Mouse (Mus musculus) testis, adult 2 months (tissue): ENCODE results near the gene Rtkn. TPM values are rescaled to one million over a fixed set of nuclear protein-coding genes. Genes with fewer than 3 reads are reported as not detected.

ENCODE experiments used
- H3K27ac ChIP-seq: fragments of 200-500 bp; 2 replicates; pipeline ENCODE4 v1.5.1; 2012; ENCODE audit warnings: low read depth, low read length; ENCODE audit not compliant: control insufficient read depth, insufficient read depth
- H3K27me3 ChIP-seq: fragments of 200-500 bp; 2 replicates; pipeline ENCODE4 v1.6.1; 2012; ENCODE audit warnings: mild to moderate bottlenecking, low read length, moderate library complexity; ENCODE audit not compliant: control insufficient read depth, insufficient read depth
- H3K36me3 ChIP-seq: fragments of 200-500 bp; 2 replicates; pipeline ENCODE4 v1.6.1; 2012; ENCODE audit warnings: mild to moderate bottlenecking, low read length; ENCODE audit not compliant: control insufficient read depth, insufficient read depth
- H3K4me1 ChIP-seq: fragments of 200-500 bp; 2 replicates; pipeline ENCODE4 v1.6.1; 2012; ENCODE audit warnings: low read length; ENCODE audit not compliant: control insufficient read depth, insufficient read depth
- H3K4me3 ChIP-seq: fragments of 200-500 bp; 2 replicates; pipeline ENCODE4 v1.5.1; 2012; ENCODE audit warnings: low read depth, mild to moderate bottlenecking, low read length, moderate library complexity, mixed read lengths; ENCODE audit not compliant: control insufficient read depth
- CTCF ChIP-seq: fragments of 200-500 bp; IDR thresholded peaks from 2 replicates; pipeline ENCODE4 v1.5.1; 2012; ENCODE audit warnings: low read depth, mild to moderate bottlenecking, inconsistent platforms, low read length, moderate library complexity; ENCODE audit not compliant: control insufficient read depth, insufficient read depth, insufficient replicate concordance
- POLR2A ChIP-seq: fragments of 200-500 bp; IDR thresholded peaks from 2 replicates; pipeline ENCODE4 v1.6.1; 2012; ENCODE audit warnings: low read depth, mild to moderate bottlenecking, inconsistent platforms, low read length, moderate library complexity; ENCODE audit not compliant: control insufficient read depth
- polyA plus RNA-seq: library from polyadenylated mRNA; depleted of rRNA; stranded (reverse); fragments of >200 nt; gene quantifications from 2 replicates; pipeline ENCODE4 v1.2.3, GENCODE M21; 2012

The Rtkn gene
- polyA plus RNA-seq, 1 experiment: 13.2 TPM

DNA sequence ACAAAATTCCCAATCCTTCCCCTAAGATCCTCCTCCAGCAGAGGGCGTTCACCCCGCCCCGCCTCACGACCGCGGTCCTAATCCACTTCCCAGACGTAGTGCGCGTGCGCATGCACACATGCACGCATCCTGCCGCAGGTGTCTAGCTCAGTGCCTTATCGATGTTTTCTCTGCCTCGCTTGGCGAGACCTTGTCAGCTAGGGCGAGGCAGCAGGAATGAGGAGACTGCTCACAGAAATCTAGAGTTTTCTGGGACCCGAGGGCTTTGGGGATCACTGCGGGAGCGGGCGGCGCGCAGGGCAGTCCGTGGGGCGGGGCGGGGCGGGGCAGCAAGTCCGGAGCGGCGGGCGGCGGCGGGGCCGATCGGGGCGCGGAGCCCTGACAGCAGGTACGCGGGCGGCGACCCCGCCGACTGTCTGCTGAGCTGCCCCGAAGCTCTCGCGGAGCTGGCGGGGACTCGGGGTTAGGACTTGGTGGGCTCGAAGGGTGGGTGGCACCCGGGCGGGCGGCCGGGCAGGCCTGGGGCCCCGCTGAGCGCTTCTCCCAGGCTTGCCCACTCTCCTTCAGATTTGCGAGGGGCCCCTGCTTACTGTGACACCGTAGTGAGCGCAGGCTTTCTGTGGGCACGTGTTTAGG lies 30.5 kb downstream of the Rtkn start, which contains the start of gene Dctn1:
Gene Dctn1, plus strand, starts transcription at position 314 of the 636 bp plus-strand sequence.
- peak within 1 kb of the TSS; percentile 87 for H3K27ac ChIP-seq
- H3K36me3 ChIP-seq: no peaks in the 10 kb centered on the region; the same call in 1 of the 2 replicates
- TF ChIP-seq CTCF (peak; percentile 70; the same call in 1 of the 2 replicates), POLR2A (peak; percentile 35; the same call in 1 of the 2 replicates)
- H3K4me1 ChIP-seq: peaks cover 20% of the 10 kb centered on the region
- H3K27me3 ChIP-seq: no peaks in the 10 kb centered on the region
- H3K4me3 ChIP-seq: peak within 1 kb of the TSS; percentile 93

DNA sequence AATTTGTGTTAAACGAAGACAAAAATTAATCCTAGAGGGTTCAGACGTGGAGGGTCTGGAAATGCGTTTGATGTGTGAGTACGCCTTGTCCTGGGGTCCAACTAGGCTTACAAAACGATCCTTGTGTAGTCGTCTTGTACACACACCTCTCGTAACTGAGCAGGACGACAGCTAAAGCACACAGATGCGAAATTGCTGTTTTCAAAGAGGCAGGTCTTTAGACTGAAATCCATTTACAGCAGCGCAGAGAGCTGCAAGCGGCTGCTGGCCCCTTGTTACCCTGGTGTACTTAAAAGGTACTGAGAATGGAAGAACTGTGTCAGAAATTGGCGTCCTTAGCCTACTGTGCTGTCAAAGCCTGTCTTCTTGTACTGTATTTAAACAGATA lies 31.0 kb downstream of the Rtkn start:
- Histone ChIP-seq H3K27ac (peak overlapping the region; percentile 1), H3K27me3 (no peaks in the 10 kb centered on the region), H3K4me1 (peaks cover 18% of the 10 kb centered on the region), H3K36me3 (no peaks in the 10 kb centered on the region; the same call in 1 of the 2 replicates), H3K4me3 (peak overlapping the region; percentile 93)
- TF ChIP-seq POLR2A (no peak), CTCF (no peak)

DNA sequence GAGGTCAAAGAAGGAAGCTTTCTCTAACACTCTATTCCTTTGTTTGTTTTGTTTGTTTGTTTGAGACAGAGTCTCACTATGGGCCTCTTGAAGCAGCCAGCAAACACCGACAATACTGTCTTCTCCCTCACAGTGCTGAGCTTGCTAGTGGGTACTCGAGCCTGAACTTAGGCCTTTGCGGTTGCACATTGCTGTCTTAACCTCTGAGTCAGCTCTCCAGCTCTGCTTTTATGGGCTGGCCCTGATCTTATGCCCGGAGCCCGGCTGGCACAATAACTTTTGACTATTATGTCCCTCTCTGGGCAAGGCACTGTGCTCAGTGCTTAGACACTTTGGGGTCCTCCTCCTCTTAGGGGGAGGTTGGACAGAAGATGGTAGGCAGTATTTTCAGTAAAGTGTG lies 34.6 kb downstream of the Rtkn start:
- no peak overlapping the region for H3K4me3 ChIP-seq
- H3K27me3 ChIP-seq: no peaks in the 10 kb centered on the region
- TF ChIP-seq CTCF (no peak), POLR2A (no peak)
- no peaks in the 10 kb centered on the region for H3K36me3 ChIP-seq
- H3K4me1 ChIP-seq: peaks cover 3% of the 10 kb centered on the region
- H3K27ac ChIP-seq: no peak overlapping the region

DNA sequence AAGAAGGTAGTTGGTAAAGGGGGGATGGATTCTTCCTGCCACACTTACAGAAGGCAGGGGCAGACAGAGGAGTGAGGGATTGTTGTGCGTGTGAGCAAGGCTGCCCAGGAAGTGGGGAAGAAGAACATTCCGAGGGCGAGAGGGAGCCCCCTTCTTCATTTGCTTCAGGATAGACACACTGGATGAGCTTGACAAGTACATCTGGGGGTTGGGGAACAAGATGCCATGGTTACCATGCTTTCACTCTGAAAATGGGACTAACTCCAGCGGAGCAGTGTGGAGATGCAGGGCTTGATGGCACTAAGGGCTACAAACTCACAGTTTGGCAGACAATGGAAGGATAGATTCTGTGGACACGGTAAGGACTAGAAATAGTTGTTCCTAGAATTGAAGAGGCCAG lies 35.8 kb downstream of the Rtkn start:
- no peak overlapping the region for H3K4me3 ChIP-seq
- H3K36me3 ChIP-seq: no peaks in the 10 kb centered on the region
- no peak overlapping the region for H3K27ac ChIP-seq
- peaks cover 3% of the 10 kb centered on the region for H3K4me1 ChIP-seq
- TF ChIP-seq POLR2A: no peak
- no peak for TF ChIP-seq CTCF
- no peaks in the 10 kb centered on the region for H3K27me3 ChIP-seq

DNA sequence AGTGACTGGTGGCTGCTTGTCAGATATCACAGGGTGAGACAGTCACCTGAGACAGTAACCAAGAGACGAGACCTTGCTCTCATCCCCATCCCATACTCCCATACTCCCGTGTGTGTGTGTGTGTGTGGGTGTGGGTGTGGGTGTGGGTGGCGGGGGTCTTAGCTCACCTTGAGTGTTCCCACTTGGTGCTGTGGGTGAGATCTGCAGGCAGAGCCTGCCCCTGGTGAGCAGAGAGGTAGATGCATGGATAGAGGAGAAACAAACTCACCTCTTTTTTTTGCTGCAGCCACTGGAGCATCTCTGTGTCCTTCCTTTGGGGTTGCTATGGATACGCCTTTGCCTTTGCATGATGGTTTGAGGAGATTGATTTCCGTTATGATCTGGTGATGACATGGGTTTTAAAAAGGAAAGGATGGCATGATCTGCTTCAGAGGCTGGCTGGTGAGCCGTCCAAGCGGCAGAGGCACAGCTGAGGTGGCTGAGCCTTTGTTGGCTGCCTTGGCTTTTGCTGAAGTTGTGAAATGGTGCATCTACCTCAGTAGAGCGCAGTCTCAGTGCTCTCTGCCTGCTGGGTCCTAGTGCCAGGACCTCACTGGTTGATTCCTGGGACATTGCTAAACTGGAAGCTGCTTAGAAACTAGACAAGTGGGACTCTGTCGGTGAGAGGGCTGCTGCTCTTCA lies 37.1 kb downstream of the Rtkn start:
- no peak overlapping the region for H3K27ac ChIP-seq

DNA sequence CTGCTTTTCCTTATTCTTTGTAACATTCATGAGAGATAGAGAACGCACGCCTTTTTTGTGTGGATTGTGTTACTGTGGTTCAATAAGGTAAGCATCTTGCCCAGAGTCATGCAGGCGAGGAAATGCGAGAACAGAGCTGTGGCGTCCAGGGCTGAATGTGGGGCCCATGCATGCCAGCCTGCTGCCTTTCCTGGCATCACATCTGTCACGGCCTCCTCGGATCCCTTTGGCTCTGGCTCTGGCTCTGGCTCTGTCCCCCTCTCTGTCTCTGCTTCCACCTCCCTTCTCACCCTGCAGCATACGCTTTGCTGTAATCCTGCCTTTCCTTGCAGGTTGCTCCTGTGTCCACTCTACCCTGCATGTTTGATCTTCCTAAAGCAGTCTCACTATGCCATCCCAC lies 40.7 kb downstream of the Rtkn start:
- Histone ChIP-seq H3K36me3 (no peaks in the 10 kb centered on the region), H3K4me1 (no peaks in the 10 kb centered on the region; the same call in 1 of the 2 replicates), H3K27ac (no peak overlapping the region), H3K27me3 (no peaks in the 10 kb centered on the region), H3K4me3 (no peak overlapping the region)
- TF ChIP-seq POLR2A (no peak), CTCF (no peak)

More for the DNA sequence above, 37.1 kb downstream of the Rtkn start:
- no peaks in the 10 kb centered on the region for H3K27me3 ChIP-seq
- H3K36me3 ChIP-seq: no peaks in the 10 kb centered on the region
- H3K4me1 ChIP-seq: no peaks in the 10 kb centered on the region
- H3K4me3 ChIP-seq: no peak overlapping the region
- no peak for TF ChIP-seq POLR2A
- no peak for TF ChIP-seq CTCF

DNA sequence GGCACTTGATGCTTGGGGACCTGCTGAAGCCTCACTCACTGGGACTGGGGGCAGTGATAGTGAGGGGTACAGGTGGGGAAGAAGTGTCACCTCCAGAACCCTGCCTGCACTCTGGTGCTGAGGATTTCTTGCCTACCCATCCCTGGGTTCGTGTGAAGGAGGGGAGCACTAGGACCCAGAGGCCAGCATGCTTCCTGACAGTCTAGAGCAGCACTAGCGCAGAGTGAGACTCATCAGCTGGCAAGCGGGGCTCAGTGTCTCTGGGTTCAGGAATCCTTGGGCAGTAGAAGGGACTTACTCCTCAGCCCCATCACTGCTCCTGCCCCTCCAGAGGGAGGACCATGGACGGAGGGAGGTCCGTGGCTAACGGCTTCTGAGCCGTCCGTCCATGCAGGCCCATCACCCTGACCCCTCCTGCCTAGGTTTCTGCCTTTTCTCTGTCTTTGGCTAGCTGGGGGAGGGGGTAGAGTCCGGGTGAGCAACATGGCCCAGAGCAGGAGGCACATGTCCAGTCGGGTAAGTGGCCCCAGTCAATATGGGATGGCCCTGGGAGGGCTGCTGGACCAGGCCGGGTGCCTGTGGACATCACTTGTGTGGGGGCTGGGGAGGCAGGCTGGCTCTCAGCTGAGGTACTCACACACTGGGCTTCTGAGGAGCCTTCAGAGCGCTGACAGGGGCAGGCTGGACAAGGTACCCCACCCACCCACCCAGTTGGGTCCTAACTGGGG lies 44.3 kb downstream of the Rtkn start:
- no peaks in the 10 kb centered on the region for H3K27me3 ChIP-seq
- H3K27ac ChIP-seq: no peak overlapping the region
- H3K36me3 ChIP-seq: peaks cover 2% of the 10 kb centered on the region
- H3K4me1 ChIP-seq: no peaks in the 10 kb centered on the region; the same call in 1 of the 2 replicates
- no peak overlapping the region for H3K4me3 ChIP-seq
- TF ChIP-seq POLR2A (no peak; the same call in 1 of the 2 replicates), CTCF (no peak)
